Mouse (Mus musculus): ENCODE measurements at regions not wholly inside any gene's neighbourhood (a gene's known extent, or its start where the extent isn't known, plus 50 kb on each side); places are given as distances from the start of the nearest gene placed in this dataset.
A peak's percentile ranks its signal among the peaks of the same experiment; 100 is the strongest.

- no peak overlapping the region for H3K27ac ChIP-seq (replicated peaks; ENCODE audit: low read depth, low read length)
- H3K4me3 ChIP-seq (replicated peaks; ENCODE audit: low read length) = no peak overlapping the region
- no peak overlapping the region for H3K4me2 ChIP-seq (replicated peaks; ENCODE audit: low read depth, low read length, severe bottlenecking)
- no peak for TF ChIP-seq POLR2A (IDR thresholded peaks at IDR 0.05; ENCODE audit: borderline replicate concordance, extremely low read depth, insufficient read depth, insufficient read length)
- no peaks in the 10 kb centered on the region for H3K27me3 ChIP-seq (ENCODE audit: control insufficient read depth, insufficient read depth, low read length)
- H3K9me3 ChIP-seq (ENCODE audit: control insufficient read depth, low read length) = no peaks in the 10 kb centered on the region
- no peak overlapping the region for H3K9ac ChIP-seq (ENCODE audit: low read depth, low read length, severe bottlenecking)
- ATAC-seq (ENCODE audit: low FRiP score, low read depth) = no peak
- H3K36me3 ChIP-seq (ENCODE audit: control insufficient read depth, insufficient read depth, low read length) = no peaks in the 10 kb centered on the region
- 48% methylated on average over 5 of the region's 5 CpGs for WGBS
- H3K4me1 ChIP-seq (ENCODE audit: control insufficient read depth, insufficient read depth, low read length) = no peaks in the 10 kb centered on the region
- DNase-seq (ENCODE audit: low spot score) = peak; percentile 58
Measured at GRCm38 (mm10) chr2:147808036-147808675, 238.6 kb downstream of the Foxa2 start.

- TF ChIP-seq POLR2A (IDR thresholded peaks at IDR 0.05; ENCODE audit: borderline replicate concordance, extremely low read depth, insufficient read depth, insufficient read length) = no peak
- Histone ChIP-seq H3K36me3 (ENCODE audit: control insufficient read depth, insufficient read depth, low read length) (no peaks in the 10 kb centered on the region), H3K4me2 (replicated peaks; ENCODE audit: low read depth, low read length, severe bottlenecking) (no peak overlapping the region), H3K9ac (ENCODE audit: low read depth, low read length, severe bottlenecking) (no peak overlapping the region), H3K27ac (replicated peaks; ENCODE audit: low read depth, low read length) (no peak overlapping the region), H3K4me1 (ENCODE audit: control insufficient read depth, insufficient read depth, low read length) (no peaks in the 10 kb centered on the region), H3K9me3 (ENCODE audit: control insufficient read depth, low read length) (no peaks in the 10 kb centered on the region), H3K4me3 (replicated peaks; ENCODE audit: low read length) (no peak overlapping the region), H3K27me3 (ENCODE audit: control insufficient read depth, insufficient read depth, low read length) (no peaks in the 10 kb centered on the region)
- ATAC-seq (ENCODE audit: low FRiP score, low read depth) (no peak), DNase-seq (ENCODE audit: low spot score) (no peak)
- WGBS = 29% methylated on average over 4 of the region's 4 CpGs
Measured at GRCm38 (mm10) chr2:147803102-147803501, 243.7 kb downstream of the Foxa2 start.

- TF ChIP-seq POLR2A (IDR thresholded peaks at IDR 0.05; ENCODE audit: borderline replicate concordance, extremely low read depth, insufficient read depth, insufficient read length) = no peak
- H3K9me3 ChIP-seq (ENCODE audit: control insufficient read depth, low read length) = no peaks in the 10 kb centered on the region
- DNase-seq (ENCODE audit: low spot score) (no peak), ATAC-seq (ENCODE audit: low FRiP score, low read depth) (no peak)
- no peaks in the 10 kb centered on the region for H3K4me1 ChIP-seq (ENCODE audit: control insufficient read depth, insufficient read depth, low read length)
- 71% methylated on average over 8 of the region's 8 CpGs for WGBS
- 0 out of 2 replicates have a peak, but pooled peaks cover 4% of the 10 kb centered on the region for H3K27me3 ChIP-seq (ENCODE audit: control insufficient read depth, insufficient read depth, low read length)
- H3K36me3 ChIP-seq (ENCODE audit: control insufficient read depth, insufficient read depth, low read length) = no peaks in the 10 kb centered on the region
- H3K9ac ChIP-seq (ENCODE audit: low read depth, low read length, severe bottlenecking) = no peak overlapping the region
- H3K4me2 ChIP-seq (replicated peaks; ENCODE audit: low read depth, low read length, severe bottlenecking) = no peak overlapping the region
- no peak overlapping the region for H3K4me3 ChIP-seq (replicated peaks; ENCODE audit: low read length)
- no peak overlapping the region for H3K27ac ChIP-seq (replicated peaks; ENCODE audit: low read depth, low read length)
Measured at GRCm38 (mm10) chr2:147791434-147791833, 255.3 kb downstream of the Foxa2 start.

GRCm38 (mm10) chr2:147789877-147790276 lies 256.9 kb downstream of the Foxa2 start:
- H3K4me2 ChIP-seq (replicated peaks; ENCODE audit: low read depth, low read length, severe bottlenecking) = no peak overlapping the region
- H3K9me3 ChIP-seq (ENCODE audit: control insufficient read depth, low read length) = no peaks in the 10 kb centered on the region
- H3K27ac ChIP-seq (replicated peaks; ENCODE audit: low read depth, low read length) = no peak overlapping the region
- H3K27me3 ChIP-seq (ENCODE audit: control insufficient read depth, insufficient read depth, low read length) = 0 out of 2 replicates have a peak, but pooled peaks cover 4% of the 10 kb centered on the region
- H3K4me3 ChIP-seq (replicated peaks; ENCODE audit: low read length) = no peak overlapping the region
- H3K36me3 ChIP-seq (ENCODE audit: control insufficient read depth, insufficient read depth, low read length) = no peaks in the 10 kb centered on the region
- H3K4me1 ChIP-seq (ENCODE audit: control insufficient read depth, insufficient read depth, low read length) = no peaks in the 10 kb centered on the region
- ATAC-seq (ENCODE audit: low FRiP score, low read depth) (no peak), DNase-seq (ENCODE audit: low spot score) (no peak)
- 73% methylated on average over 1 of the region's 1 CpGs for WGBS
- TF ChIP-seq POLR2A (IDR thresholded peaks at IDR 0.05; ENCODE audit: borderline replicate concordance, extremely low read depth, insufficient read depth, insufficient read length) = no peak
- H3K9ac ChIP-seq (ENCODE audit: low read depth, low read length, severe bottlenecking) = no peak overlapping the region

- H3K27ac ChIP-seq (replicated peaks; ENCODE audit: low read depth, low read length) = no peak overlapping the region
- H3K4me3 ChIP-seq (replicated peaks; ENCODE audit: low read length) = no peak overlapping the region
- ATAC-seq (ENCODE audit: low FRiP score, low read depth) (no peak), DNase-seq (ENCODE audit: low spot score) (peak; percentile 85)
- H3K9me3 ChIP-seq (ENCODE audit: control insufficient read depth, low read length) = no peaks in the 10 kb centered on the region
- no peak overlapping the region for H3K4me2 ChIP-seq (replicated peaks; ENCODE audit: low read depth, low read length, severe bottlenecking)
- no peaks in the 10 kb centered on the region for H3K4me1 ChIP-seq (ENCODE audit: control insufficient read depth, insufficient read depth, low read length)
- TF ChIP-seq POLR2A (IDR thresholded peaks at IDR 0.05; ENCODE audit: borderline replicate concordance, extremely low read depth, insufficient read depth, insufficient read length) = no peak
- H3K27me3 ChIP-seq (ENCODE audit: control insufficient read depth, insufficient read depth, low read length) = 0 out of 2 replicates have a peak, but pooled peaks cover 4% of the 10 kb centered on the region
- 7% methylated on average over 3 of the region's 3 CpGs for WGBS
- no peak overlapping the region for H3K9ac ChIP-seq (ENCODE audit: low read depth, low read length, severe bottlenecking)
- H3K36me3 ChIP-seq (ENCODE audit: control insufficient read depth, insufficient read depth, low read length) = no peaks in the 10 kb centered on the region
Measured at GRCm38 (mm10) chr2:147789268-147789667, 257.5 kb downstream of the Foxa2 start.

Measured in limb, embryonic 14.5 days (tissue).